Mouse (Mus musculus) bone marrow macrophage, adult 2 months (primary cell): ENCODE data around the gene Slc2a3. TPM values are rescaled to one million over a fixed set of nuclear protein-coding genes. Genes with fewer than 3 reads are reported as not detected.

Experiments
- H3K27ac ChIP-seq: 2 replicates; pipeline ENCODE4 v1.5.1; 2012; ENCODE audit warnings: low read depth, low read length; ENCODE audit not compliant: insufficient read depth
- H3K4me1 ChIP-seq: 2 replicates; pipeline ENCODE4 v1.6.1; 2012; ENCODE audit warnings: low read length; ENCODE audit not compliant: control insufficient read depth, insufficient read depth
- H3K4me3 ChIP-seq: 2 replicates; pipeline ENCODE4 v1.5.1; 2012; ENCODE audit warnings: mild to moderate bottlenecking, low read length, moderate library complexity; ENCODE audit not compliant: insufficient read depth
- CTCF ChIP-seq: IDR thresholded peaks from 2 replicates; pipeline ENCODE4 v1.5.1; 2012; ENCODE audit warnings: low read depth, mild to moderate bottlenecking, low read length, moderate library complexity
- POLR2A ChIP-seq: IDR thresholded peaks from 2 replicates; pipeline ENCODE4 v1.6.1; 2012; ENCODE audit warnings: mild to moderate bottlenecking, low read depth, low read length, borderline replicate concordance
- polyA plus RNA-seq: library from polyadenylated mRNA; stranded (reverse); fragments of >200 nt; gene quantifications from 2 replicates; pipeline ENCODE4 v1.2.4, GENCODE M21; 2012; ENCODE audit not compliant: missing spikeins, insufficient read depth, insufficient read length

Gene Slc2a3
- 5.8 and 6.4 TPM in 2 replicates for polyA plus RNA-seq

GRCm38 (mm10) chr6:122801301-122801800 lies at the start of gene Slc2a3:
TSS of gene Slc2a3 (minus strand) at chr6:122801640.
- TF ChIP-seq CTCF (no peak), POLR2A (no peak)
- Histone ChIP-seq H3K4me1 (peaks cover 13% of the 10 kb centered on the region), H3K27ac (peak within 1 kb of the TSS; percentile 96), H3K4me3 (peak within 1 kb of the TSS; percentile 67)

GRCm38 (mm10) chr6:122843759-122844158 lies 42.3 kb upstream of the Slc2a3 start:
- Histone ChIP-seq H3K4me3 (no peak overlapping the region), H3K4me1 (no peaks in the 10 kb centered on the region), H3K27ac (no peak overlapping the region)
- no peak for TF ChIP-seq CTCF
- TF ChIP-seq POLR2A = no peak

DNA sequence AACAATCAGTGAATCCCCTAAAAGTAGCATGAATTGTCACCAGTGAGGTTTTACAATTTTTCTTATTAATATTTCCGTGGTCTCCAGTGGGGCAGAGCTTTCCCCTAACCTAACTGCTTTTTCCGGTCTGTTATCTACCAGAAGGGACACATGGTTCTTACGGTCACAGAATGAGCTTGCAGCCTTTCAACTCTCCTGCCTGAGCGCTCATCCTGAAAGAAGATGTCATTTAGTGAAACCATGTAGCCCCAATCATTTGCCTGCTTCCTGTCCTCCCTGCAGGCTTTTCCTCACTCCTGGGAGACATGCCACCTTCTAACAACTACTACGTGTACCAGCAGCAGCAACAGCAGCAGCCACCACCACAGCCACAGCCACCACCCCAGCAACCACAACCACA lies 36.1 kb upstream of the Slc2a3 start:
- H3K4me3 ChIP-seq = no peak overlapping the region
- H3K27ac ChIP-seq = no peak overlapping the region

DNA sequence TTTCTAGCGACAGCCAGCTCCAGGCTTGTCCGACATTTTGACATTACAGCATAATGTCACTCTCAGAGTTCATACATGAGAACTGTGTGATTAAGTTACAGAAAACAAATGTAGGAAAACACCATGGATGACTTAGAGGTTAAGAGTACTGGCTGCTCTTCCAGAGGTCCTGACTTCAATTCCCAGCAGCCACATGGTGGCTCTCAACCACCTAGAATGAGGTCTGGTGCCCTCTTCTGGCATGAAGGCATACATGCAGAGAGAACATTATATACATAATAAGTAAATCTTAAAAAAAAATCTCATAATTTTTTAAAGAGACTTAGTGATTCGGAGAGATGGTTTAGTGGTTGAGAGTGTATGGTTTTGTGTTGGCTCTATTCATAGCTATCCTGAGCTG lies 35.5 kb upstream of the Slc2a3 start:
- no peak overlapping the region for H3K27ac ChIP-seq
- peaks cover 5% of the 10 kb centered on the region for H3K4me1 ChIP-seq
- H3K4me3 ChIP-seq = no peak overlapping the region
- TF ChIP-seq POLR2A (no peak), CTCF (no peak)

More for the DNA sequence above, 36.1 kb upstream of the Slc2a3 start:
- peaks cover 5% of the 10 kb centered on the region for H3K4me1 ChIP-seq
- TF ChIP-seq POLR2A (no peak), CTCF (no peak)

DNA sequence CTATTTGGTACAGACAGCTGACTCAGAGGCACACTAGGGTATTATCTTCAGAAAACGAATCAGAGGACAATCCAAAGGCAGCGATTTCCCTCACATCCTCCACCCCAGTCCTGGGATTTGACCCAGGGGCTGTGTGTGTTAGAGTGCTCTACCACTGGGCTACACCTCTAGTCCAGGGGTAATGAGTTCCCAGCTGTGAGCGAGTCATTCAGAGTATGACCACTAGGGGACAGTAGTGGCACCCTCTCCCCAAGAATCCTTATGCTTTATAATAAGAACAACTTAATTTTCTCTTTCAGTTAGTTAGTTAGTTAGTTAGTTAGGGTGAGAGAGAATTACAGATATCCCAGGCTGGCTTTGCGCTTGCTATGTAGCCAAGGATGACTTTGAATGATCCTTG lies 32.9 kb upstream of the Slc2a3 start:
- TF ChIP-seq POLR2A = no peak
- peak; percentile 72 for TF ChIP-seq CTCF
- peaks cover 5% of the 10 kb centered on the region for H3K4me1 ChIP-seq
- H3K27ac ChIP-seq = no peak overlapping the region
- H3K4me3 ChIP-seq = no peak overlapping the region

DNA sequence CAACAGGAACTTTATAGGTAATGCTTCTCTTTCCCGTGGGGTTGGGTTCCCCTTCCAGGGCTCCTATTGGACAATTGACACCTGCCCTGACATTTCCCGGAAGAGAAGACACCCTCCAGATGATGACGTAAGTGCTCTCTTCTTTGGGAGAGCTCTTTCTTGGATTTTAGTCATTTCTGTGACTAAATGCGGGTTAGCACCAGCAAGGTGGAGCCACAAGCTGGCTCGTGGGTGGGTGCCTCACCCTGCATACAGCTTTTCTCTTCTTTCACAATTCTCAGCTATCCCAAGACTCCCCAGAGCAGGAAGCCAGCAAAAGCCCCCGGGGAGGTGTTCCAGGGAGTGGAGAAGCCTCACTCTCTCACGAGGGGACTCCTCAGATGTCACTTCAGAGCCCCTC lies 31.4 kb upstream of the Slc2a3 start:
- TF ChIP-seq POLR2A = no peak
- TF ChIP-seq CTCF = no peak
- Histone ChIP-seq H3K4me3 (no peak overlapping the region), H3K4me1 (no peaks in the 10 kb centered on the region), H3K27ac (no peak overlapping the region)

GRCm38 (mm10) chr6:122828086-122828485 lies 26.6 kb upstream of the Slc2a3 start:
- no peak for TF ChIP-seq CTCF
- no peak for TF ChIP-seq POLR2A
- peaks cover 23% of the 10 kb centered on the region for H3K4me1 ChIP-seq
- no peak overlapping the region for H3K4me3 ChIP-seq
- no peak overlapping the region for H3K27ac ChIP-seq

DNA sequence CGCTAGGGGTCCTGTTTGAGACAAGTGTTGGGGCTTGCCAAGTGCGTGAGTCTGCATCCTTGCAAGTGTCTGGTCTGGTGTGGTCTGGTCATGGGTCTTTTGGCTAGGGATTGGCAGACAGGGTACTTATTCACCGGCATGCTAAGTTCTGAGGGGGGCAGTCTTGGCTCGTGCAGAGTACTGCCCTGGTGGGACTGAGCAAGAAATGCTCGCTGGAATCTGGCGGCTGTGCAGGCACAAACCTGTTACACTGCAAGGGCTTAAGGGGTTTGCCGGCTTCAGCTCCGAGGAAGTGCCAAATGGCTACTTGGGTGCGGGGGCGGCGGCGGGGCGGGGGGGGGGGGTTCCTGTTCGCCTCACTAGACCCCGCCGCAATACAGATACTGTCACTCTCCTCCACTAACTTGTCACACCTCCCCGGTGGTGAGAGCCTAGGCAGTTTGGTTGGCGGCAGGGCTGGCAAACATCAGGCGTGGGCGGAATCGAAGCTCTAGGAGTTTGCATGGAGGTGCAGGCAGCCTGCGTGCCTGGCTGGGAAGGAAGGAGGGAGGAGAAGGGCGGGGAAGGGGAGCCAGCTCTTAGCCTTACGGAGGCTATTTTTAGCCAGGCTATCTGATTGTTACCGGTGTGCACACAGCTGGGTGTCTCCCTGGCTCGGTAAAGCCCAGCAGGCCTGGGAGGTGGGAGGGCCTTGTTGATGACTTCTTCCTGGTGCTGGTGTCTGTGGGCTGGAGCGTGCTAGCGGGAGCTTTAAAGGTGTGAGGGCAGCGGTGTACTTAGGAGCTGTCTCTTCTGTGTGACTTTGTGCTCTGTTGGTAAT lies 24.7 kb upstream of the Slc2a3 start:
- no peak for TF ChIP-seq CTCF
- no peak for TF ChIP-seq POLR2A
- Histone ChIP-seq H3K27ac (no peak overlapping the region), H3K4me3 (peak overlapping the region; percentile 7; the same call in 1 of the 2 replicates), H3K4me1 (peaks cover 36% of the 10 kb centered on the region)

DNA sequence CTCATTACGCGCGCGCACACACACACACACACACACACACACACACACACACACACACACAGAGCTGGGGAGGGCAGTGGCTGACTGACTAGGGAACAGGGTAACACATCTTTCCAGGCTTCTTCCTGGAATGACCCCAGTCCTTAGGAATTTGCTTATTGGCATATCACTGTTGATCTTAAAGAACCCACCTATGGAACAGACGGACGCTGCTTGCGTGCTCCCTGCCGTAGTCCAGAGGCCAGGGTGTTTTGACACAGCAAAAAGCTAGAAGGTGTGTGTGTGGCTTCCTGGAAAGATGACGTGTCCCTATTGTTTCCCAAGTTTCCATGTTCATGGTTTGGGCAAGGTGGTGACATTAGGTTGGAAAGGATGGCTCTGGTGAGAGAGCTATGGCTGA lies 23.7 kb upstream of the Slc2a3 start:
- TF ChIP-seq POLR2A = no peak
- TF ChIP-seq CTCF = no peak
- Histone ChIP-seq H3K4me3 (no peak overlapping the region), H3K27ac (no peak overlapping the region), H3K4me1 (peaks cover 41% of the 10 kb centered on the region)

- Histone ChIP-seq H3K4me3 (no peak overlapping the region), H3K27ac (no peak overlapping the region), H3K4me1 (peaks cover 41% of the 10 kb centered on the region)
- no peak for TF ChIP-seq POLR2A
- no peak for TF ChIP-seq CTCF
Observed at GRCm38 (mm10) chr6:122824086-122824485, 22.6 kb upstream of the Slc2a3 start.
